Mouse (Mus musculus): ENCODE results near the gene Dpy19l3. TPM values are rescaled to one million over a fixed set of nuclear protein-coding genes. Genes with fewer than 3 reads are reported as not detected.

The Dpy19l3 gene
- polyA plus RNA-seq, 1 experiment from 2014 or later = 22.2 TPM

DNA sequence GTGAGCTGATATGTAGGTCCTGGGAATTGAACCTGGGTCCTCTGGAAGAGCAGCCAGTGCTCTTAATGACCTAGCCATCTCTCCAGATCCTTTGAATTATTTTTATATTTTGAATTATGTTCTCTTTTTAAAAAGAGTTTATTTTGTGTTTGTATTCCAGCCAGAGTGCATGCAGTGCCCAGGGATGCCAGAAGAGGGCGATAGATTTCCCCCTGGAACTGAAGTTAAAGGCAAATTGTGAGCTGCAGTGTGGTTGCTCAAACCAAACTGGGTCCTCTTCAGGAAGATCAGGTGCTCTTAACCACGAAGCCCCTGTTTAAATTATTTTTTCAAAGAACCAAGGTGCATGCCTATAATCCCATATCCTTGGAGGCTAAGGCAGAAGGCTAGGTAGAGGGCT, 5.3 kb upstream of the Dpy19l3 start:
- no peaks in the 10 kb centered on the region for H3K4me1 ChIP-seq (replicated peaks; ENCODE audit: control insufficient read depth, insufficient read depth, low read length)
- H3K9ac ChIP-seq (ENCODE audit: low read length) = no peak overlapping the region
- H3K36me3 ChIP-seq (ENCODE audit: control insufficient read depth, insufficient read depth, low read length) = no peaks in the 10 kb centered on the region
- H3K4me2 ChIP-seq (ENCODE audit: low read length) = no peak overlapping the region
- DNase-seq (ENCODE audit: low spot score) = no peak
- WGBS = 19% methylated on average over 2 of the region's 2 CpGs
- no peak overlapping the region for H3K27ac ChIP-seq (ENCODE audit: low read depth)
- no peak overlapping the region for H3K4me3 ChIP-seq (ENCODE audit: low read depth, low read length)
- H3K27me3 ChIP-seq (replicated peaks; ENCODE audit: control insufficient read depth, insufficient read depth, low read length) = no peaks in the 10 kb centered on the region
- no peak for ATAC-seq (replicated peaks; ENCODE audit: low FRiP score, low TSS enrichment, low read depth)
- H3K9me3 ChIP-seq (ENCODE audit: control insufficient read depth, low read length) = no peaks in the 10 kb centered on the region

DNA sequence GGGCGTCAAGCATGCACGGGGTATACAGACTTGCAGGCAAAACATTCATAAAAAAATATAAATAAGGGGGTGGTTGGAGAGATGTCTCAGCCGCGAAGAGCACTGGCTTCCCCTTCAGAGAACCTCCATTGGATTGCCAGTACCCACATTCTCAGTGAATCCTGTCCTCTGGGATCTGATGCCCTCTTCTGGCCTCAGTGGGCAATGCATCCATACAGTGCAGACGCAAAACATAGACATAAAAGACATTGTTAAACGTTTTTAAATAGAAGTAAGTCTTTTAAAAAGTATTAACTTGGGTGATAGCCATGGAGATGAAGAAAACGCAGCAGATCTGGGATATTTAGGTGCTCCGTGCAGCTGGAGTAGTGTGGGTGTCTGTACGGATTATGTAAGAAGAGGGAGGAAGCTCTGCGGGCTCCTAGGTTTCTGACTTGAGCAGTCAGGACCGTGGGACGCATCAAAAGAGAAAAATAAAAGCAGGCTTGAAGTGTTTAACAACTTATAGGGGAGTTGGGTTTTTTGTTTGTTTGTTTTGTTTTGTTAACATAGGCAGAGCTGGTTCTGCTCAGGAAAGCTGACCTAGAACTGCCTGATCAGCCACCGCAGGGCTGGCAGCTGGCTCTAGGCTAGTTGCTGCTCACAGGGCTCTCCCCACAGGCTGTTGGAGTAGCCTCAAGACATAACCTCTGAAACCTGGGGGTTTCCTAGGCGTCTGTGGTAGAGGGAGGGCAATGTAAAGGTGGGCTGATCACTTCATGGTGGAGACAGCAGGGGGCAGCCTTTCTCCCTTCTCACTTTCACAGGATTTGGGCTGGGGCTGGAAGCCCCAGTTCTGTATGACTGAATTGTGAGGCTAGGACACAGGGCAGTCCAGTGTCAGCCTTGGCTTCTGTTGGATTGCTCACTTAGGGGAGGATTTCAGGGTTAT, 2.5 kb upstream of the Dpy19l3 start:
- Histone ChIP-seq H3K27ac (ENCODE audit: low read depth) (no peak overlapping the region), H3K9me3 (ENCODE audit: control insufficient read depth, low read length) (no peaks in the 10 kb centered on the region), H3K36me3 (ENCODE audit: control insufficient read depth, insufficient read depth, low read length) (no peaks in the 10 kb centered on the region), H3K9ac (ENCODE audit: low read length) (no peak overlapping the region), H3K4me1 (replicated peaks; ENCODE audit: control insufficient read depth, insufficient read depth, low read length) (peaks cover 9% of the 10 kb centered on the region), H3K4me2 (ENCODE audit: low read length) (no peak overlapping the region), H3K27me3 (replicated peaks; ENCODE audit: control insufficient read depth, insufficient read depth, low read length) (no peaks in the 10 kb centered on the region), H3K4me3 (ENCODE audit: low read depth, low read length) (no peak overlapping the region)
- 42% methylated on average over 14 of the region's 14 CpGs for WGBS
- ATAC-seq (replicated peaks; ENCODE audit: low FRiP score, low TSS enrichment, low read depth) (no peak), DNase-seq (ENCODE audit: low spot score) (no peak)

DNA sequence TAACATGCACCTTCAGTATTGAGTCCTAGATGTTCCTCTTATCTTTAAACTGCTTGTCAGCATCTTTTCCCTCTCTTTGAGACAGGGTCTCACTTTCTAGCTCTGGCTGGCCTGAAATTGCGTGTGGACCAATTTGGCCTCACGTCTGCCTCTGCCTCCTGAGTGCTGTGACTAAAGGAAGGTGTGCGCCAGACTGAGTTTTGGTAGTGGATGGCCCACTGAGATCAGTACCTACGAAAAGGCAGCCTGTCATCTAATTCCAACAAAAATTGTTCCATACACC, 573 bp upstream of the Dpy19l3 start:
- Histone ChIP-seq H3K27ac (ENCODE audit: low read depth) (peak overlapping the region; percentile 43; the same call in 1 of the 2 replicates), H3K4me3 (ENCODE audit: low read depth, low read length) (peak overlapping the region; percentile 64), H3K27me3 (replicated peaks; ENCODE audit: control insufficient read depth, insufficient read depth, low read length) (no peaks in the 10 kb centered on the region), H3K4me2 (ENCODE audit: low read length) (peak overlapping the region; percentile 97), H3K36me3 (ENCODE audit: control insufficient read depth, insufficient read depth, low read length) (peaks cover 3% of the 10 kb centered on the region; the same call in 1 of the 2 replicates), H3K4me1 (replicated peaks; ENCODE audit: control insufficient read depth, insufficient read depth, low read length) (peaks cover 9% of the 10 kb centered on the region), H3K9me3 (ENCODE audit: control insufficient read depth, low read length) (no peaks in the 10 kb centered on the region), H3K9ac (ENCODE audit: low read length) (peak overlapping the region; percentile 53)
- ATAC-seq (replicated peaks; ENCODE audit: low FRiP score, low TSS enrichment, low read depth) = no peak
- 69% methylated on average over 4 of the region's 4 CpGs for WGBS
- peak; percentile 58 for DNase-seq (ENCODE audit: low spot score)

DNA sequence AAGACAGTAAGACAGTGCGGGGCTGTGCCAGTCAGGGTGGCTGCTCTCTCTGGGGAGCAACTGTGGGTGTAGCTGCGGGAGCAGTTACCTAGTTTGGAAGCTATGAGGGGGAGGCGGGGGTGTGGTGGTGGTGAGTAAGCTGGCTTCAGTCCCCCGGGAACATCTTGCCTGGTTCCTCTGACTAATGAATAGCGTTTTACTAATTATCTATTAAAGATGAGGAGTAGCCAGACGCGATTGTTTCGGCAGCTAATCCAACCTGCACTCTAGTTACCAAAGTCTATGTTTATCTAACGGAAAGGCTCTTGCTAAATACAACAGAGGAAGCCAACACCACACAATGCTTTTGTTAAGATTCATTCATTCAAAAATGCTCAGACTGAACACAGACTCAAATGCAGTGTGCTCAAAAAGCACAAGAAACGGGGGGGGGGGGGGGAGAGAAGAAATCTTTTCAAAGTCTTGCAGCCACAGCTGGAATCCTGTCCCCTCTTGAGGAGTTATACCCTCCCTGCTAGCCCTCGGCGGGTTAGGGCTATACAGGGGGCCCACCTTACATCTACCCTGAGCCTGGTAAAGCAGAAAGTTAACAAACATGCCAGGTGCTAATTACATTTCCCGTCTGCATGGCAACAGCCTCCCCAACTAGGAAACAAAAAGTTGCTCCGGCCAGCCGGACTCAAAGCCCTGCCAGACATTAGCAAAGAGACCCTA, 778 bp downstream of the Dpy19l3 start:
- 7% methylated on average over 15 of the region's 15 CpGs for WGBS
- peaks cover 16% of the 10 kb centered on the region for H3K36me3 ChIP-seq (ENCODE audit: control insufficient read depth, insufficient read depth, low read length)
- no peaks in the 10 kb centered on the region for H3K27me3 ChIP-seq (replicated peaks; ENCODE audit: control insufficient read depth, insufficient read depth, low read length)
- H3K4me2 ChIP-seq (ENCODE audit: low read length) = peak overlapping the region; percentile 97
- DNase-seq (ENCODE audit: low spot score) = no peak
- peaks cover 9% of the 10 kb centered on the region for H3K4me1 ChIP-seq (replicated peaks; ENCODE audit: control insufficient read depth, insufficient read depth, low read length)
- peak; percentile 43; the same call in 1 of the 2 replicates for ATAC-seq (replicated peaks; ENCODE audit: low FRiP score, low TSS enrichment, low read depth)
- no peaks in the 10 kb centered on the region for H3K9me3 ChIP-seq (ENCODE audit: control insufficient read depth, low read length)
- peak overlapping the region; percentile 64 for H3K4me3 ChIP-seq (ENCODE audit: low read depth, low read length)
- peak overlapping the region; percentile 53 for H3K9ac ChIP-seq (ENCODE audit: low read length)
- H3K27ac ChIP-seq (ENCODE audit: low read depth) = no peak overlapping the region

DNA sequence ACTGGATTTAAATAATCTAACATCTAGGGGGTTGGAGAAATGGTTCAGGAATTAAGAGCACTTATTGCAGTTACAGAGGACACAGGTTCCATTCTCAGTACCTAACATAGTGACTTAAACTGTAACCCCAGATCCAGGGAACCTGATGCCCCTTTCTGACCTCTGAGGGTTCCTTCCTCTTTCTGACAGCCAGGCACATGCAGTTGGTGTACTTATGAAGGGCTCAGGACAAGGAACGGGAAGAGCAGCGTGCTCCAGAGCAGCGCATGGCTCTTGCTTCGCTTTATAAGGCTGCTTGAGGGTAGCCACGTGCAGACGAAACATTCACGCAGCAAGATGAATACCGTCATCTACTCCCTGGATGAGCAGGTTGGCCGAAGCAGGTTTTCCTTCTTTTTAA, 3.4 kb downstream of the Dpy19l3 start:
- ATAC-seq (replicated peaks; ENCODE audit: low FRiP score, low TSS enrichment, low read depth) (no peak), DNase-seq (ENCODE audit: low spot score) (no peak)
- H3K27me3 ChIP-seq (replicated peaks; ENCODE audit: control insufficient read depth, insufficient read depth, low read length) = no peaks in the 10 kb centered on the region
- H3K27ac ChIP-seq (ENCODE audit: low read depth) = no peak overlapping the region
- H3K36me3 ChIP-seq (ENCODE audit: control insufficient read depth, insufficient read depth, low read length) = peaks cover 34% of the 10 kb centered on the region
- H3K4me1 ChIP-seq (replicated peaks; ENCODE audit: control insufficient read depth, insufficient read depth, low read length) = peaks cover 9% of the 10 kb centered on the region
- 93% methylated on average over 9 of the region's 9 CpGs for WGBS
- no peak overlapping the region for H3K4me3 ChIP-seq (ENCODE audit: low read depth, low read length)
- H3K9ac ChIP-seq (ENCODE audit: low read length) = no peak overlapping the region
- no peak overlapping the region for H3K4me2 ChIP-seq (ENCODE audit: low read length)
- H3K9me3 ChIP-seq (ENCODE audit: control insufficient read depth, low read length) = no peaks in the 10 kb centered on the region

DNA sequence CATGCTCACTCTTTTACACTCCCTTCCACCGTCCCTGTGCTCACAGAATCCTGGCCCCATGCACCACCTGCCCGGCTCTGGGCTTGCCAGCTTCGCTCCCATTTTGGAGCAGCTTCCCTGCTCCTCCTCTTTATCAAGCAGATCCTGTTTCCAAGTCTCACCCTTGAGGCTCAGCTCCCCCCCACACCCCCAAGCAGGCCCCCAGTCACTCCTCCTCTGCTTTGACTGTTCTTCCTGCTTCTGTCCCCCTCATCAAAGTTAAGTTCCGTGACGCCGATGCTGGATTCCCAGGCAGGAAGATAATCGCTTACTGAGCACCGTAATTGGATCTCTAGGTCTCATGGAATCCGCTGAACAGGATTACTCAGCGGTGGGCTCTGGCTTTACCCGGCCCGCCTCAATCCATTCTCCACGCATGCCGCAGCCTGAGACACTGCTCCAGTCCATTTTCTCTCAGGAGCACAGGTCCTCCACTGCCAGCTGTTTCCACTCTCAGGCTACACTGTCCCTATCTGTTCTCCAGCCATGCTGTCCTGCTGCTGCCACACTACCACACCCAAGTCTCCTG, 6.8 kb downstream of the Dpy19l3 start:
- H3K4me3 ChIP-seq (ENCODE audit: low read depth, low read length) = no peak overlapping the region
- 85% methylated on average over 14 of the region's 14 CpGs for WGBS
- no peaks in the 10 kb centered on the region for H3K4me1 ChIP-seq (replicated peaks; ENCODE audit: control insufficient read depth, insufficient read depth, low read length)
- H3K36me3 ChIP-seq (ENCODE audit: control insufficient read depth, insufficient read depth, low read length) = peaks cover 49% of the 10 kb centered on the region
- no peak overlapping the region for H3K4me2 ChIP-seq (ENCODE audit: low read length)
- no peak overlapping the region for H3K9ac ChIP-seq (ENCODE audit: low read length)
- DNase-seq (ENCODE audit: low spot score) (no peak), ATAC-seq (replicated peaks; ENCODE audit: low FRiP score, low TSS enrichment, low read depth) (no peak)
- H3K27me3 ChIP-seq (replicated peaks; ENCODE audit: control insufficient read depth, insufficient read depth, low read length) = no peaks in the 10 kb centered on the region
- no peak overlapping the region for H3K27ac ChIP-seq (ENCODE audit: low read depth)
- no peaks in the 10 kb centered on the region for H3K9me3 ChIP-seq (ENCODE audit: control insufficient read depth, low read length)

DNA sequence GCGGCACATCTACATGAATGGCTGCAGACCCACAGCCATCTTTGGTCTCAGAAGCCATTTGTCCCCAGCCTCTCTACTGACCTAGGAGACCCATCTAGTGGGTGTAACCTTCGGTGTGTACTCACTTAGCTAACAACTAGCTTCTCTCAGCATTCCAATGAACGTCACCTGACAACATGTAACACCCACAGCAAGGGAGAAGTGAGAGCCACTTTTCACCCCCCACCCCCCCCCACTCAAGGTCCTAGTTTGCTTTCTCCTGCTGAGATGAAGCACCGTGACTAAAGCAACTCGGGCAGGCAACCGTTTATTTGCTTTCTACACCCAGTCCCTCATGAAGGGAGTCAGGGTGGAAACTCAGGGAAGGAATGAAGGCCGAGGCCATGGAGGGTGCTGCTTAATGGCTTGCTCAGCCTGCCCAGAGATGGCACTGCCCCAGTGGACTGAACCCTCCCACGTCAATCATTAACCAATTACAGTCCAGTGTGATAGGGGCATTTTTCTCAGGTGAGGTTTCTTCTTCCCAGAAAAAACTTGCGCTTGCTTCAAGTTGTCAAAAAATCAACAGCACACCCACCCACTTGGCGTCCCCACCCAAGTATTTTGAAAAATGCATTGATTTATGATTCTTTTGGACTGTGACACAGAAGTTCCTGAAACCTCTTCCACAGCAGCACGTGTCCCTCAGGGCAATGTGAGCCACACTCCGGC, 7.4 kb downstream of the Dpy19l3 start:
- Histone ChIP-seq H3K27ac (ENCODE audit: low read depth) (no peak overlapping the region), H3K36me3 (ENCODE audit: control insufficient read depth, insufficient read depth, low read length) (peaks cover 49% of the 10 kb centered on the region), H3K9ac (ENCODE audit: low read length) (no peak overlapping the region), H3K4me3 (ENCODE audit: low read depth, low read length) (no peak overlapping the region), H3K4me1 (replicated peaks; ENCODE audit: control insufficient read depth, insufficient read depth, low read length) (no peaks in the 10 kb centered on the region), H3K27me3 (replicated peaks; ENCODE audit: control insufficient read depth, insufficient read depth, low read length) (no peaks in the 10 kb centered on the region), H3K4me2 (ENCODE audit: low read length) (no peak overlapping the region), H3K9me3 (ENCODE audit: control insufficient read depth, low read length) (no peaks in the 10 kb centered on the region)
- WGBS = 88% methylated on average over 12 of the region's 12 CpGs
- DNase-seq (ENCODE audit: low spot score) (no peak), ATAC-seq (replicated peaks; ENCODE audit: low FRiP score, low TSS enrichment, low read depth) (no peak)

DNA sequence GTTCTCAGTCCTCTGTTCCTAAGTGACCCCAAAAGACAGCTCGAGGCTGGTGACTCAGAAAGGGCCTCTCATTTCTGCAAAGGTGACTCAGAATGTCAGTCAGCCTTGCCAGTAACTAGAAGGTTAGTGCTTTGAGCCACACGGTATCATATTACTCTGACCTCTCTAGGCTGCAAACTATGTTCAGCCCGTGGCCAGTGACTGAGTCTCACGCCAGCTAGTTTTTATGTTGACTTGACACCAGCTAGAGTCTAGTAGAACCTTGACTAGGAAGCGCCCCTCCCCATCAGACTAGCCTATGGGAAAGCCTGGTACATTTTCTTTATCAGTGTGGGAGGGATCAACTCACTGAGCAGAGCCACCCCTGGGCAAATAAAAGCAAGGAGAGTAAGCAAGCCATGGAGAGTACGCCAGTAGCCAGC, 9.0 kb downstream of the Dpy19l3 start:
- no peak overlapping the region for H3K9ac ChIP-seq (ENCODE audit: low read length)
- no peak overlapping the region for H3K4me2 ChIP-seq (ENCODE audit: low read length)
- H3K4me1 ChIP-seq (replicated peaks; ENCODE audit: control insufficient read depth, insufficient read depth, low read length) = no peaks in the 10 kb centered on the region
- peaks cover 47% of the 10 kb centered on the region for H3K36me3 ChIP-seq (ENCODE audit: control insufficient read depth, insufficient read depth, low read length)
- no peaks in the 10 kb centered on the region for H3K27me3 ChIP-seq (replicated peaks; ENCODE audit: control insufficient read depth, insufficient read depth, low read length)
- ATAC-seq (replicated peaks; ENCODE audit: low FRiP score, low TSS enrichment, low read depth) (no peak), DNase-seq (ENCODE audit: low spot score) (no peak)
- no peak overlapping the region for H3K4me3 ChIP-seq (ENCODE audit: low read depth, low read length)
- no peak overlapping the region for H3K27ac ChIP-seq (ENCODE audit: low read depth)
- WGBS = 82% methylated on average over 6 of the region's 6 CpGs
- H3K9me3 ChIP-seq (ENCODE audit: control insufficient read depth, low read length) = no peaks in the 10 kb centered on the region

Measured in intestine, embryonic 14.5 days (tissue).